Mouse (Mus musculus): Measurements from ENCODE around the gene Ctcfl.

Gene Ctcfl

DNA sequence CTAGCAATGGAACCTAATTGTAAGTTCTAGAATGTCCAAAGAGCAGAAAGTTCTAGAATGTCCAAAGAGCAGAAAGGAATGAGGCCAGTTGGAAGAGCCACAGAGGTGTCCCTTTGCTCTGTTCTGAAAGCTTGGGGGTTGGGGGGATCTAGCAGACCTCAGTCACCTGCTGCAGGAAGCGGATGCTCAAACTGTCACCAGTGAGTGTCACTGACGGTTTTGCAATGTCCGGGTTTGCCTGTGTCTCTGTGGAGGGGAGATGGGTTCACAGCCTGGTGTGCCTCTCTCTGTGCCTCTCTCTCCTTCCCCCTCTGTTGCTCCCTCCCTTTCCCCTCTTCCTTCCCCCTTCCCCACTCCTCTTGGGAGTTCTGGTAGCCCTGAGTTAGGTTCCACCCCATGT, 36.6 kb downstream of the Ctcfl start:
- DNase-seq: no peak

DNA sequence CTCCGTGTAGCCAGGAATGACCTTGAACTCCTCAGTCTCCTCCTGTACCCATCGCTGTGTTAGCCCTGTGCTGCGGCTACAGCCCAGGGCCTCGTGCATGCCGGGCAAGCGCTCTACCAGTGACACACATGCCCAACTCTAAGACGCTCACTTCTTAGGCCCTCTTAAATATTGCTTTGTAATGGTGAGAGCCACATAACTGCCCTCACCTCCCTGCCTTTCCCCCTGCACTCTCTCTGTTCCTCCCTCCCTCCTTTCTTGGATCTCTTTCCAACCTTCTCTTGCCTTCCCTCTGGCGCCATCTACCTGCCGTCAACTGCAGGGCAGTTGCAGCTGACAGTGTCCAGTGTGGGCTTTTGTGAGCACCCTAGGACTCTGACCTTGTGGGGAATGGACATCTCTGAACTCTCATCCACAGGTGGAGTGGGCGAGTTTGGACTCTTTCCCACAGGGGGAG, 38.5 kb downstream of the Ctcfl start:
- DNase-seq: peak; percentile 78 to 91

DNA sequence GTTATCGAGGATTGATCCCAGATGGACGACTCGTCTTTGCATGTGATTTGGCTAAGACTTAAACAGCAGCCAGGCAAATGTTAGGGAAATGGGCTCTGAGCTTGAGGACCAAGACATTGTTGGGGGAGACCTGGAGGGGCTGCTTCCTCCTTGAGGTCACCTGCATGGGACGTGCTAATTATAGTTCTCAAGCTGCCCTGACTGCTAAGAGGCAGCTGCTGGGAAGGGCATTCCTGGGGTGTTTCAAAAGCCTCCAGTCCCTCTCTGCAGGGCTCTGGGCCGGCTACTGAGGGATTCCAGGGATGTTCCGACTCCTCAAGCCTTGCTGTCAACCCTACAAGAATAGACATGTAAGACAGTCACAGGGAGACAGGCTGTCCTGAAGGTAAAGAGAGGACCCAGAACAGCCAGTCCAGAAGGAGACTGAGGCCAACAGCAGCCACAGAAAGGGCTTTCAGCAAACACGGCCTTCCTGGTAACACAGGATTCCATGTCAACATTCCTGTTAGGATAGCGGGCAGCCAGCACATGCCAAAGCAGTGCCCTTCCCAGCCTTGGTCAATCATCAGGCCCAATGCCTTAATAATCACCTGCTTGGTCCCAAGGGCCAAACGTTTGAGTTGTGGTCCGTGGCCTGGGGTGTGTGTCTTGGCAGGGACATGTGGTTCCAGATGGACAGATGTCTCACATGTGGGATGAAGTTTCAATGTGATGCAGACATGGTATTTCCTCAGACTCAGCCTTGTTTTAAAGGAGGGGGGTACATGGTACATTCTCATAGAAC, 39.4 kb downstream of the Ctcfl start:
- DNase-seq: no peak

DNA sequence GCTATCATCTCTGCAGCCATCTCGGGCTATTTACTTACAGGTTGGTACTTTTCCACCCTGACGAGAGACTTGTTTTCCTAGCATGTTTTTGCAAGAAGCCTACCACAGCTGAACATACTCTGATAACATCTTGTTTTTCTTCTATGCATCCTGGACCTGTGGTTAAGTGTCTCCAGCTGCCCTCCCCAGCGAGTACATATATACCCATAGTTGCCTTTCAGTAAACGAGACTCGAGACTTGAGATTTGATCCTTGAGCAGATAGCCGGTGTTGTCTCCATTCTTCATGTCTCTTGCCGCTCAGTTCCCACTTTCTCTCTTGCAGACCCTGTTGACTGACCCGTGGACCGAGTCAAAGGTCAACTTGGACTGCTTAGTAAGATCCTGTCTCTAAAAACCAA, 42.4 kb downstream of the Ctcfl start:
- DNase-seq: no peak

DNA sequence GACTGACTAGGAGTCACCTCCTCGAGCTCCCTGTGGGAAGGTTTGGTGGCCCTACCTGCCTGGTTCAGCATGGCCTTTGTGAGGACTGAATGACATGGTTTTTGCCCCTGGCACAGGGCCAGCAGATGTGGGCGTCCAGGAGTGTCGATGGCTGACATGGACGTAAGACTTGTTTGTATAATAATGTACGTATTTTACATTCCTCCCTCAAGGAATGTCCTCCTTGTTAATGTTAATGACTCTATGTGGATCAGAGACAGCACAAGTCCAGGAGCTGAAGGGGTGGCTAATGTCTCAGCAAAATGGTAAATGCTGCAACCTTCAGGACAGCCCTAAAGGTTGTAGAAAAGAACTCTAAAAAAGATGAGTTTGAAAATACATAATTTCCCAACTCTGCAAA, 45.7 kb downstream of the Ctcfl start:
- DNase-seq: no peak

DNA sequence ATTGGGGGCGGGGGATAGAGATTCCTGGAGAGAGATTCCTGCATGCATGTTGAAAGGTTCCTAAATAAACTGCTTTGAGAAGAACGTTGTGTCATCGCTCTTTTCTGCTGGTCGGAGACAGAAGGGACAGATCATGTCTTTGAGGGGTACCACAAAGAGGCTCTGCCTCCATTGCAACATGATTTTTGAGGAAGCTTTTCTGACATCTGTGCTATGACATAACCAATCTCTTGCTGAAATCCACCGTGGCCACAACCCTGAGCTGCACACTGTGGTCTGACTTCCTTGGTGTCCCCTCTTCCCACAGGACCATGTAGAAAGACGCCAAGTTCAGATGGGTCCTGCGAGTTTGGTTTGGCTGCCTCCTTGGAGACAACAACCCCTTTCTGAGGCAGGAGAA, 46.4 kb downstream of the Ctcfl start:
- no peak for DNase-seq

DNA sequence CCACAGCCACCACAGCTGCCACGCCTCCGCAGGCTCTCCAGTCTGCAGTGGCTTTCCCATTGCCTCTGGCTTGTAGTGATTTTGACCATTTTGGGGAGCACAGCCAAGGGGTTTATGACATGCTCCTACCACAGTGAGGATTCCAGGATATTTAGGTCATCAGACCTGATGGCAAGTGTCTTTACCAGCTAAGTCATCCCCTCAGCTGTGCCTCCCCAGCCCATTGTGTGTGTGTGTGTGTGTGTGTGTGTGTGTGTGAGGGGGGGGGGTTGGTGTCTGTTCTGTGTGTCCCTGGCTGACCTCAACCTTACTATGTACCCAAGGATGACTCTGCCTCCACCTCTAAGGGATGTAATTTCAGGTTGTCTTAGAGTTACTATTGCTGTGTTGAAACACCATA, 54.5 kb downstream of the Ctcfl start:
- DNase-seq: no peak

DNA sequence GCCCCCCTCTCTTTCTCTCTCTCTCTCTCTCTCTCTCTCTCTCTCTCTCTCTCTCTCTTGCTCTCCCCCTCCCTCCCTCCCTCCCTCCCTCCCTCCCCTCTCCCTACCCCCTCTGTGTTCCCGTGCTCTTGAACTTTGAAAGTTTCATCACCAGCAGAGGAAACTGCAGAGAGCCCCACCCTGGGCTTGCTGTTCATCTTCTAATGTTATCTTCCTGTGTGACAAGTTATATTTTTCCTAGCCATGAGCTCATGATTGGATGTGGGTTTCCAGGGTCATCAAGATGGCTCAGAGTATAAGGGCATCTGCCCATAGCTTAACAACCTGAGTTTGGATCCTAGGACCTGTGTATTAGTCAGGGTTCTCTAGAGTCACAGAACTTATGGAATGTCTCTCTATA, 56.1 kb downstream of the Ctcfl start:
- no peak for DNase-seq

DNA sequence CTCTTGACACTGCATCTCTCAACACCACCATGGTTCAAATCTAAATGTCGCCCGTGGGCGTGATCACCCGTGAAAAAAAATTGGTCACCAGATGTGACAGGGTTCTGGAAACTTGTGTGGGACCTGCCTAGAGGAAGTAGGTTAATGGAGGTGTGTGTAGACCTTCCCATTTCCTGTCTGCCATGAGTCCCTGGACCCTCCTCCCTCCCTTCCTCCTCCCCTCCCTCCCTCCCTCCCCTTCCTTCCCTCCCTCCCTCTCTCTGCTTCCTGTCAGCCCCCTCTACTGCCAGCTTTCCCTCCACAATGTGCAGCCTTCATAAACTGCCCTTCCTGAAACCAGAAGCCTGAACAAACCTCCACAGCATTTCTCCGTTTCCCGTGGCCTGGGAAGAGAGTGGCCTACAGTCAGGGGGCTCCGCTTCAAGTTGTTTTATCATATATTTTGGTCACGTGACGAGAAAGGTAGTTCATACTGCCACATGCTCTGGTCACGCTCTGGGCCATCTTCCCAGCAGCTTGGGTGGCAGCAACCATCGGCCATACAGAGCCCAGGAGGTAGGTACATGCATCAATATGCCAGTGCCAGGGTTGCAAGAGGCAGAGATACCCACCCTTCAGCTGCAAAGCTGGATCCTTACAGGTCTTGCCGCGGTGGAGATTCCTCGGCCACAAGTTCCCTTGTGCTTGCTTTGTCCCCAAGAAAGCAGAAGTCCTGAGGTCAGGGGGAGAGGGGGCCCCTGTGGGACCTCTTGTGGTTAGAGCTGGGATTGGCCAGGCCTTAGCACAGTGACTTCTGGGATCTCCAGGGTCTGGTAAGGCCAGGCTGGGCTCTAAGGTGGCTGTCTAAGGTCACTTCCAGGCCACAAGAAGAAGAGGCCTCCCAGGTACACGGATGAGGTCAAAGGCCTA, 57.6 kb downstream of the Ctcfl start:
- no peak for DNase-seq

DNA sequence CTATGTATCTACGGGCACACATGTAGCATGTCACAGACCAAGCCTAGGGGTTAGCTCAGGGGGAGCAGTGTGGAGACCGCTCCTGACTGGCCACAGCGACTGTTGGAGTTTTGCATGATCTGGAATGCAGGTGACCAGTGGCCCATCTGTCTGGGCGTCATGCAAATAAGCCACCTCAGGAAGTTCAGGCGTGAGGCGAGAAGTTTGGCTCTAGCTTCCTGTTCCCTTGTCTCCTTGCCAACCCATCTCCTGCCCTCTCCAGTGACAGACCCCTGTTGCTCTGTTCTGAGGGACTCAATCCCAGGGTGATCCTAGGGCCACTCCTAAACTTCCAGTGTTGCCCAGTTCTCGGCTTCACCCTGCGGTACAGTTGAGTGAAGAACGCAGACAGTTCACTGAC, 58.9 kb downstream of the Ctcfl start:
- no peak for DNase-seq

DNA sequence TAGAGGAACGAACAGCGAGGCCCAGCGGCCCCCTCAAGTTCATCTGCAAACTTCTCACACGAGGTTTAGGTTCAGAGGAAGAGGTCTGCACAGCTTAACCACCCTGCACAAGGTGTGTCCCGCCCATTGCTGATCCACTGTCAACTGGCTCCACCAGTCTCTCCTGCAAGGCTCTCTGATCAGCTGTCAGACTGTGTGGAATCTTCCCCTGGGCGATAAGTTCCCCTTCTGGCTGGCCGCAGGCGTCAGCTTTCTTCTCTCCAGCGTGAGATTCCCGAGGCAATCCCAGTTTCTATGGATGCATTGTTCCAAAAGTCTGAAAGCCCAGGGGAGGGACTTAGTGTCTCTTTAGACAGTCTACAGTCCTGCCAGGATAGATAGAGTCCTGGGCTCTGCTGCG, 61.1 kb downstream of the Ctcfl start:
- DNase-seq: no peak

DNA sequence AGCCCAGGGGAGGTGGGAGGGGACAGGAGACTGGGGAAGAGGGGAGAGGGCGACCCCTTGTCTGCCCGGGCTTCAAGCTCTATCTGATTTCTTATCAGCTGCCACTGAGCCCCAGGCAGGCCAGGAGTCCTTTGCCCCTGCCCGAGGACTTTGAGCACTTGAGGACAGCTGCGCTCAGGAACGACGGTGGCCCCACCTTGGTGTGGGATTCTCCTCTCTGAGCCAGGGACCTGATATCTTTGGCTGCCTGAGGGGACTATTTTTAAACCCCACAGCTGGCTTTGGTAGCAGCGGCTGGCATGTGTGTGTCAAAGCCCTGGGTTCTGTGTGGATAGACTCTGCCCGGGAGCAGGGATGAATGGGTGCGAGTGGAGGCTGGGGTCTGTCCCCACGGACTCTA, 61.7 kb downstream of the Ctcfl start:
- DNase-seq: no peak

DNA sequence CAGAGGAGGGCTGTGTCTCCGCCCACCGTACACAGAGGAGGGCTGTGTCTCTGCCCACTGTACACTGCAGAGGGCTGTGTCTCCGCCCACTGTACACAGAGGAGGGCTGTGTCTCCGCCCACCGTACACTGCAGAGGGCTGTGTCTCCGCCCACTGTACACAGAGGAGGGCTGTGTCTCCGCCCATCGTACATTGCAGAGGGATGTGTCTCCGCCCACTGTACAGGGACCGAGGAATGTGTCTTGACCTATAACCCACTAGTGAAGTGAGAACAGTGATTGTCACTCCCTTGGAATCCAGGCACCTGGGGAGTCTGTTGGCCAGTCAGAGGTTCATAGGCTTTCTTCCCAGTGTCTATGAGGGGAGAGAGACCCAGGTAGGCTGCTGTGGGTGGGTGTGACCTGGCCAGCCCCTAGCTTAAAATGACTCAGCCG, 62.4 kb downstream of the Ctcfl start:
- no peak for DNase-seq

DNA sequence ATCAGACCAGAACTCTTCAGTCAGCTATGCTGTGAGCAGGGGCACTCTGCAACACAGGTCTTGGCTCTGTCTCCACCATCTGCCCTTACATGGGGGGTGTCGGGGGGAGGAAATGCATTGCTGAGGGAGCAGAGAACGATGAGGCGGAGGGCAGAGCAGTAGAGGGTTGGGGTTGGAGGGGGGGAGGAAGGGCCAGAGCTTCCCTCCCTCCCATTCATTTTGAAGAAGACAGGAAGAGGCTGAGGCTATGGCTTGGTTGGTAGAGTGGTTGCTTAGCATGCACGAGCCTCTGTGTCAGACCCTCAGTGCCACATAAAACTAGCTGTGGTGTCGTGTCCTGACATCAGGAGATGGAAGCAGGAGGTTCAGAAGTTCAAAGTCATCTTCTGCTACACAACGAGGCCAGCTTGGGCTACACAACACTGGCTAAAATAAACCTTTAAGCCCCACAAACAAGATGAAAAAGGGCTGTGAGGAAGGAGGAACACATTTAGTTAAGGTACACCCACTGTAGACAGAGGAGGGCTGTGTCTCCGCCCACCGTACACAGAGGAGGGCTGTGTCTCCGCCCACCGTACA, 62.9 kb downstream of the Ctcfl start:
- no peak for DNase-seq

DNA sequence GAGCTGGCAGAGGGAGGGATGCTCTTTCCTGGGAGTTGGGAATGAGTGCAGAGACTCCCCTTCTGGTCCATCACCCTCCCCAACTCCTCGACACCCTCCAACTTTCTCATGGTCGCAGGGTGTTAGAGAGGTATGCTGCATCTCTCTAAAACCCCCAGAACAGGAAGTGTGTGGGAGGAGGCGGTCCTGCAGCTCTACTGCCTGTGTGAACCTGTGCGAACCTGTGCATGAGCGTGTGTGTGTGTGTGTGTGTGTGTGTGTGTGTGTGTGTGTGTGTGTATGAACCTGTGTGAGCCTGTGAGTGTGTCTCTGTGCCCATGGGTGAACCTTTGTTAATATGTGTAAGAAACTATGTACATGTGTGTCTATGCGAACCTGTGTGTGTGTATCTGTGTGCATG, 65.5 kb downstream of the Ctcfl start:
- no peak for DNase-seq

DNA sequence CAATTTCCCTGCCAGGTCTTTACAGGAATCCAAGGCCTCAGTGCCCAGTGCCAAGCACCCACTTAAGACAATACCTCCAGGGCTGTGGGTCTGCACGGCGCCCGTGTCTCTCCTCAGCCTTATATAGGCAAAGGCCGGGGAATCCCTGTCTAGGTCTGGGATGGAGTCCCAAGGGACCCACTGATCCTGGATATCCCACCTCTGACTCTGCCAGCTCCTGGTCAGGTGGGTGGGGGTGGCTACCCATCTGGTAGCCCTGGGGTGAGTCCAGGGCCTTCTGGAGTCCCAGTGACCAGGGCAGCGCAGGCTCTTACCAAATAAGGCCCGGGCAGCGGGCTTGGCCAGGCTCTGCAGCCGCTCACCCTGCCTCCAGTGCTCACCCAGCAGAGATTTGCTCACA, 66.4 kb downstream of the Ctcfl start:
- peak in 1 of 2 experiments; percentile 16 for DNase-seq

DNA sequence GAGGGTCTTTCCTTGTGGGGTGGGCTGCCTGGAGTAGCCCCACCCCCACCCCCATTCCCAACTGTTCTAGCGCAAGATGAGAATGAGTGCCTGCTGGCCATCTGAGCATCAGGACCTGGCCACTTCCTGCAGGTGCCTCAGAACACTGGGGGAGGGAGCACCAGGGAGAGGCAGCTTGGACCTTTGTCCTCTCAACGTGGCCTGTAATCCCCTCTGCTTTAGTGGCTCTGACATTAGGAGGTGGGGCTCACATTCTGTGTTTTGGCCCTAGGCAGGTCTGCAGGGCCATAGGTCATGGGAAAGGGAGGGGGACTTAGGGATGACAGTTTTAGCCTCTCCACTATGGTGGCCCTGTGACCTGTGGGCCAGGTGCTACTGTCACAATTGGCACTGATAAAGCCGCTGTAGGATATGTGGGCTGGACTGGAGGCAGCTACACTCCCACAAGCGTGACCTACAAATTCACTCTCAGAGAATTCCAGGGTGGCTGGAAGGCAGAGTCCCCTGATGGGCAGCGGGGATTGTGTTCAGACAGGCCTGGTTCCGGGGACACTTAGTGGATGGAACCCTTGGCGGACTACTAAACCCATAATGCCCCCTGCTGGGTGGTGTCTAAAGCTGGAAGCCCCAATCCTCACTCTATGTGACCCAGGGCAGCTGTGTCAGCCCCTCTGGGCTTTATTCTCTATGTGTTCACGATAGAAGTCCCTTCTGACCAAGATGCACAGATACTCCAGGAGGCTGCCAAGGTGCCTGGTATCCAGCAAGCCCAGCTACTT, 68.5 kb downstream of the Ctcfl start:
- DNase-seq: no peak

DNA sequence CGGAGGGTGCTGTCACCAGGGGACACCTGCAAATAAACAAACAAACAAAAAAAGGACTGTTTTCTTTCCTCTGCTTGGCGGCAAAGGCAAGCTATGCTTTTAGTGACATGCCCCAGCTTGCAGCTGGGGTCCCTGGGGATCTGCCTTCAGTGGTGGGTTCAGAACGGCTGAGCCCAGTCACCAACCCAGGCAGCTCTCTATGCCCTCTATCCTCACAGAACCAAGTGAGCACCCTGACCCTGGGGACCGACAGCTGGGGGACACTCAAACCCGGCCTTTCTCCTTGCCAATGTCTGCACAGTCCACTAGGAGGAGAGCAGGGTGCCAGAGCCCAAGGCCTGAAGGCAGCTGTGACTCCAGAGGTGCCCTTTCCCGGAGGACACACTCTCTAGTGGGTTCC, 69.5 kb downstream of the Ctcfl start:
- no peak for DNase-seq

DNA sequence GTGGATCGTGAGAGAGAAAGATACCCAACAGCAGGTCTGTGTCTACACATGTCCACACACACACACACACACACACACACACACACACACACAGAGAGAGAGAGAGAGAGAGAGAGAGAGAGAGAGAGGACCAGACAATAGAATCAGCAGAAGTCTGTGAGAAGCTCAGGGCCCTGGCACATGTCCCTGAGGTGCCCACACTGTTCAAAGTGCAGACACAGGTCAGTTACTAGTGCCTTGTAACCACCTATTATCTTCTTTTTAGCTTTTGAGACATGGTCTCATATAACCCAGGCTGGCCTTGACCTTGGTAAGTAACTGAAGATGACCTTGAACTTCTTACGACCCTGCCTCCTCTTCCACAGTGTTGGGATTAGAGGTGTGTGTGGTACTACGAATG, 70.1 kb downstream of the Ctcfl start:
- DNase-seq: no peak

DNA sequence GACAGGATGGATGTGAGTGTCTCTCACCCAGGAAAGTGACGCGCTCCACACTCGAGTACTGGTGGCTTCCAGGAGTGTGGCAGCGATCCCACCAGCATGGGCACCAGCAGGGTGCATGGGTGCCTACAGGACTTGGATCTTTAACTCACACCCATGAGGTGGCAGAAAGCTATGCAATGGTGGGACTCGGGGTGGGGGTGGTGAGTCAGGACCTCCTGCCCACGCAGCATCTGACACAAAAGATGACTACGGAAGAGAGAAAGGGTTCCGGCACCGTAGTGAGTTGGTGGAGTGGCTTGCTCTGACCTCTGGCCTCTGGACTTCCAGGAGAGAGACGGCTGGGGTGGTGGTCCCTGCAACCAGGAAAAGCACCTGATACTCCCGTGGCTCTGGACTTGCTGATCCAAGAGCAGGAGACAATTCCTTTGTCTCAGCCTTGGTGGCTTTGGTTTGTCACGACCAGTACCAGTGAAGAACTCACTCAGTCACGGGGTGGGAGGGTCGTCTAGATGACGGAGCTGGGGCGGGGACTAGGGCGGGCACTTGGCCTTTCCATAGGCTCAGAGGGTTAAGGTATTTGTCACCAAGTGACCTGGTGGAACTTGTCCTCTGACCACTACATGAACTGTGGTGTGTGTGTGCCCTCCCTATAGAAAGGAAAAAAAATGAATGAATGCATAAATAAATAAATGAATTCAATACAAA, 71.1 kb downstream of the Ctcfl start:
- DNase-seq: no peak

DNA sequence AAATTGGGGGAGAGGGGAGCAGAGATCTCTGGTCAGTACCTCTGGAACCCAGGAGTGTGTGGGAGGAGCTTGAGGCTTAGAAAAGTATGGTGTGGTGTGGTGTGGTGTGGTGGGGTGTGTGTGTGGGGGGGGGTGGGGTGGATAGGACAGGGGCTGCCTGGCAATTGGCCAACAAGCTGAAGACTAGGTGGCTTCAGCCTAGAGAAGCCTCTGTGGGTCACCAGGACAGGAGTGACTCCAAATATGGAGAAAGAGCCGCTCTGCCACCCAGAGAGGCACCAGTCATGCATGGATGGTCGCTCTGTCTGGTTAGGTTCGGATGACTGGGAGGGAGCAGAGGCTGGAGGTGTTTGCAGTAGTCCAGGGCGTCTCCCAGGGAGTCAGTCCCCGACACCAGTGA, 71.9 kb downstream of the Ctcfl start:
- no peak for DNase-seq

DNA sequence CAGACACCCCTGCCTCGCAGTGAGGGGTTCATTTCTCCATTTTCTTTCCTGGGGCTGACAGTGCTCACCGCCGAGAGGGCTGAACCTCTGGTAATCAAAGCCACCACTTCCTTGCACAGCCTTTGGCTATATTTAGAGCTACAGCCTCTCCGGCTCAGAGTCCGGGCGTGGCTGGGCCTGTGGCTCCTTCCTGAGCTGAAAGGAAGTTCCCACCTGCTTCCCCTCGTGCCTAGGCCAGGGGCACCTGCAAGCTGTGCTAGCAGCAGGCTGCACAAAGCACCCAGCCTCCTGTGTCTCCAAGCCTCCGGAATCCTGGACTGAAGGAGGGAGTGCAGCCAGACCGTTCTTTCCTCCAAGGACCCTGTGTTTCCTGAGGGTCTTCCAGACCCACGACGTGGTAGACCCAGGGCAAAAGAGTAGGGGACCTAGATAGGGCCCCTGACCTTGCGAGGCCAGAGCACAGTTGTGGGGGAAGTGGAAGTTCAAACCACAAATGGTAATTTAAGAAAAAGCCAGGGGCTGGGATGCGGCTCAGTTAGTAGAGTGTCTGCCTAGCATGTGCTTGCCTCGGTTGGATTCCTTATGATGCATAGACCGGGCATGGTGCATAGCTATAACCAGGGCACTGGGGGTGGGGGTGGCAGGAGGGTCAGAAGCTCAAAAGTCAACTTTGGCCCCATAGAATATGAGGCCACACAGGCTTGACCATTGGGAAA, 72.6 kb downstream of the Ctcfl start:
- DNase-seq: no peak
